Mouse (Mus musculus) kidney, embryonic 14.5 days (tissue): ENCODE results near the gene Wipi1. TPM values are rescaled to one million over a fixed set of nuclear protein-coding genes. Genes with fewer than 3 reads are reported as not detected.

Experiments
- ATAC-seq: fragments of 200-750 bp; cut with Nextera tagmentation; 2 replicates; pipeline ENCODE4 v1.8.0; 2017; ENCODE audit warnings: moderate number of reproducible peaks, mild to moderate bottlenecking, moderate TSS enrichment, moderate library complexity; ENCODE audit not compliant: low FRiP score, low TSS enrichment
- H3K27ac ChIP-seq: fragments of 300-500 bp; sonication (generic); 2 replicates; pipeline ENCODE4 v1.5.1; 2014; ENCODE audit warnings: low read depth, mild to moderate bottlenecking, low read length, moderate library complexity, mixed read lengths
- H3K27me3 ChIP-seq: fragments of 300-500 bp; sonication (generic); 2 replicates; pipeline ENCODE4 v1.6.1; 2014; ENCODE audit warnings: mild to moderate bottlenecking, low read length; ENCODE audit not compliant: control insufficient read depth, insufficient read depth
- H3K36me3 ChIP-seq: fragments of 300-500 bp; sonication (generic); 2 replicates; pipeline ENCODE4 v1.6.1; 2014; ENCODE audit warnings: low read length, mixed read lengths; ENCODE audit not compliant: control insufficient read depth, insufficient read depth
- H3K4me1 ChIP-seq: fragments of 300-500 bp; sonication (generic); 2 replicates; pipeline ENCODE4 v1.6.1; 2014; ENCODE audit warnings: low read length, mixed read lengths; ENCODE audit not compliant: control insufficient read depth, insufficient read depth
- H3K4me2 ChIP-seq: fragments of 300-500 bp; sonication (generic); replicated peaks from 2 replicates; pipeline ENCODE4 v1.6.1; 2014; ENCODE audit warnings: low read depth, mild to moderate bottlenecking, low read length
- H3K4me3 ChIP-seq: fragments of 300-500 bp; sonication (generic); 2 replicates; pipeline ENCODE4 v1.5.1; 2014; ENCODE audit warnings: mild to moderate bottlenecking, low read length
- H3K9ac ChIP-seq: fragments of 300-500 bp; sonication (generic); 2 replicates; pipeline ENCODE4 v1.6.1; 2014; ENCODE audit warnings: low read depth, mild to moderate bottlenecking, low read length, moderate library complexity
- H3K9me3 ChIP-seq: fragments of 300-500 bp; sonication (generic); 2 replicates; pipeline ENCODE4 v1.6.1; 2016; ENCODE audit warnings: low read length; ENCODE audit not compliant: control insufficient read depth
- WGBS: fragments of 180-500 bp; shearing (Covaris S2); extraction: QIAGEN DNeasy Blood & Tissue Kit; methylation state at CpG from one replicate; pipeline ENCODE4 v1.1.7; 2014; 5-methylcytosine and 5-hydroxymethylcytosine counted together
- polyA plus RNA-seq: library from polyadenylated mRNA; unstranded; fragments of >200 nt; fragmentation: Nextera tagmentation; extraction: Ambion mirVana; gene quantifications from 2 replicates; pipeline ENCODE4 v1.2.1, GENCODE M21; 2014

The Wipi1 gene
- polyA plus RNA-seq, 1 experiment from 2014 or later: 19.6 TPM

DNA sequence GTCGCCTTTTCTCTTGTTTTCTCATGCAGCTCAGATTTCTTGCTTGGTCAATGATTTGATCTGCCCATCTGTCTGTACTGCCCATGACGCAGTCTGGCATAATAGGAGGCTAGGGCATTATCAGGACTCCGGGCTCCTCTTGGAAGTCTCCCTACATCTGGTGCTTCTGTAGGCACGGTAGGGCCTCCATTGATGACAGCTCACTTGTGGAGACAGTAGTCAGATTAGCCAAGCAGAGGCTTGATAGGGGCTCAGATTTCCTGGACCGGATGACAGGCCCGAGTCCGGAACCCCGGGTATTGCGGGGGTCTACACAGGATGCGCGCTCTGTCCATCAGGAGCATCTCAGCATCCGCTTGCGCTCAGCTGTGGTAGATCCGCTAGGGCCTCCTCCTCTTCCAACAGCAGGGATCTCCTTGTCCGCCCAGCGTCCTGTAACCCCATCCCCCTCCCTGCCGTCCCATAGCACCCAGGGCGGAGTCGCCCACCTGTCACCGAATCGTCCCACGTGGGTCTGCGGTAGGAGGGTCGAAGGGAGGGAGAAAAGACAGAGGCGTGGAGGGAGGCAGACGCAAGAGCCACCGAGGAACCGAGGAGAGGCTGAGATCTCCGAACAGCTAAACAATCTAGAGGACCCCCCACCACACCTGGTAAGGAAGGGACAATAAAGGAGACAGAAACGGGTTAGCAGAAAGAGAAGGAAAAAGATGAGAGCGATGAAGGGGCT, 38.4 kb upstream of the Wipi1 start:
- peak; percentile 81 for ATAC-seq
- Histone ChIP-seq H3K36me3 (peaks cover 18% of the 10 kb centered on the region; the same call in 1 of the 2 replicates), H3K27me3 (no peaks in the 10 kb centered on the region), H3K4me3 (peak overlapping the region; percentile 69), H3K9me3 (no peaks in the 10 kb centered on the region), H3K4me1 (peaks cover 22% of the 10 kb centered on the region), H3K9ac (peak overlapping the region; percentile 97), H3K4me2 (peak overlapping the region; percentile 84), H3K27ac (peak overlapping the region; percentile 97)
- WGBS: 1% methylated on average over 31 of the region's 31 CpGs

DNA sequence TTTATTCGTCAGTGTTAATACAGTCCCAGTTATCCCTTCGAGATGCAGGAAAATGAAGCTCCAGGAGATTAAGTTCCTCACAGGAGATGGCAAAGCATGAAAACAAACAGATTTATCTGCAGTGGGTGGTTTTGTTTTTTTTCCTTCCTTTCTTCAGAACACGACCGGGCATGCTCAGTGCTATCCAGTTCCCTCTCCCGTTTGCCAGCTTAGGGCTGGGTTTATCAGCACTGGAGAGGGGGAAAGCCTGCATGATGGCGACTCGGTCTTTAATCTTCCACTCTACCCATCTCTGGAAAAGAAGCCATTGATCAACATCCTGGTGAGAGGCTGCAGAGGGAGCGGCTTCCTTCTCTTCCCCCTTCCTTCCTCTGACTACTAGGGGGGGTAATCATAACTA, 37.4 kb upstream of the Wipi1 start, which contains the start of gene Prkar1a:
Prkar1a (plus strand) TSS at position 200 of the 400 bp plus-strand sequence.
- H3K27me3 ChIP-seq: no peaks in the 10 kb centered on the region
- ATAC-seq: no peak
- H3K4me2 ChIP-seq: peak within 1 kb of the TSS; percentile 84
- H3K4me3 ChIP-seq: peak within 1 kb of the TSS; percentile 69
- H3K27ac ChIP-seq: peak within 1 kb of the TSS; percentile 97; the same call in 1 of the 2 replicates
- H3K9ac ChIP-seq: peak within 1 kb of the TSS; percentile 97
- 27% methylated on average over 8 of the region's 8 CpGs for whole genome bisulfite sequencing
- H3K4me1 ChIP-seq: peaks cover 22% of the 10 kb centered on the region
- H3K9me3 ChIP-seq: no peaks in the 10 kb centered on the region
- H3K36me3 ChIP-seq: peaks cover 10% of the 10 kb centered on the region; the same call in 1 of the 2 replicates

DNA sequence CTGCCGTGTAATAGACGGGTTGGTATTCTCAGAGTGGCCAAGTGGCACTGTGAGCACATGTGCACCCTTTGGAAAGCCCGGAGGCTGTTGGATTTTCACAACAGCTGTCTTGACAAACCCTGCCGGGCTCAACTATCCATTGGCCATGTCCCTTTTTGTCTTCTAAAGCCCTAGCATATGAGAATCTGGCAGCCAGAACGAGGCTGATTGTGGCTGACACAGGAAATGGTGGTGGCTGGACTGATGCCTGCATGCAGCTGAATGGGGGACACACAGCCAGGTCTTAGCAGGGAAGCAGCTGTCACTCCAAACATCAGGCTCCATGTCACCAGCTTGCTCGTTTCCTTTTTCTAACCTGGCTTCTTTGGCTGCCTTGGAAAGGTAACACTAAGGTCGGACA, 36.7 kb upstream of the Wipi1 start:
- H3K4me1 ChIP-seq: peaks cover 22% of the 10 kb centered on the region
- no peak for ATAC-seq
- H3K9me3 ChIP-seq: no peaks in the 10 kb centered on the region
- peaks cover 3% of the 10 kb centered on the region; the same call in 1 of the 2 replicates for H3K36me3 ChIP-seq
- H3K4me2 ChIP-seq: no peak overlapping the region
- H3K4me3 ChIP-seq: no peak overlapping the region
- no peaks in the 10 kb centered on the region for H3K27me3 ChIP-seq
- WGBS: 54% methylated on average over 7 of the region's 7 CpGs
- no peak overlapping the region for H3K27ac ChIP-seq
- no peak overlapping the region for H3K9ac ChIP-seq

DNA sequence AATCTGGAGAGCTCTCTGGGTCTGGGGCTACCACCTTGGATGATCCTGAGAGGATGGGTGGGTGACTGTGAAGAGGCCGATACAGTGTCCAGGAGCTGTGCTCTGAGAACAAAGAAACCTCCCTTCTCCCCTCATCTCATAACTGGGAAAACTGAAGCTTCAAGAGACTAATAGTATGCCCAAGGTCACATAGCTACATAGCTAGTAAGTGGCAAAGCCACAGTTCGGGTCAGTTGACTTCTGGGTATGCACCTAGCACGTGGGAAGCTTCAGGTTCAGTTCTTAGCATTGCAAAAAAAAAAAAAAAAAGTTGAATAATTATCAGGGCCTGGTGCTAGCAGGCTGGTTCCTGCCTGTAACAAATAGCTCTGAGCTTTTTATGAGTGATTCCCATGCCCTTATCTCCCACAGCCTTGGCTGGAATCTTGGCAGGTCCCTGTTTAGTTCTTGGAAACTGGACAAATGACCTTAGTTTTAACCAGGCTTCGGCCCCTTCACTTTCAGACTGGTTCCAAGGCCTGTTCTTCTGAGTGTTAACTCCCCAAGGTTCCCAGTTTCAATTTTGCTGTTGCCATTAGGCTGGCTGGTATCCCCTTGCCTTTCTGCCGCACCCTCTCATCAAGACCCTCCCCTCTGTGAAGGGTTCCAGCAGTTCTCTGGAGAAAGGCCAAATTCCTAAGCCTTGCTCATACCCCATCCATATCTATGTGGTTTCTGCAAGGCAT, 29.9 kb upstream of the Wipi1 start:
- Histone ChIP-seq H3K9ac (no peak overlapping the region), H3K4me2 (no peak overlapping the region), H3K36me3 (no peaks in the 10 kb centered on the region), H3K9me3 (no peaks in the 10 kb centered on the region), H3K27ac (no peak overlapping the region), H3K27me3 (no peaks in the 10 kb centered on the region), H3K4me3 (no peak overlapping the region), H3K4me1 (no peaks in the 10 kb centered on the region)
- ATAC-seq: no peak
- 83% methylated on average over 5 of the region's 5 CpGs for WGBS

DNA sequence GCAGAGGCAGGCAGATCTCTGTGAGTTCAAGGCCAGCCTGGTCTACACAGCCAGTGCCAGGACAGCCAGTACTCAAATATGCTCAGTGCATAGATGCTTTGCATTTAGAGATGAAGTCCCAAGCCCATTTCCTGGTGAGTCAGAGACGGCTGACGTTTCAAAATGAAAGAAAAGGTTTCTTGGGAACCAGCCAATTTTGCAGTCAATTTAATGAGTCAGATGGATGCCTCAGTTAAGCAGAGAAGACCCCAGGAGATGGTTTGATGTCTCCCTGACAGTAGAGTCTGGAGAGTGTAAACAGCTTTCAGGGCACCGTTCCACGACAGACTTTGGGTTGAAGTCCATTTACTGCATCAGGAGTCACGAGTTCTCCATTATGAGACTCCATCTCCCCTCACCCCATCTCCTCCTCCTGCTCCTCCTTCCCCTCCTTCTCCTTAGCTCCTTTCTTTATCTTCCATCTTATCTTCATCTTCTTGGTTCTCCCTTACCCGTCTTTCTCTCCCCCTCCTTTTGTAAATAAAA, 24.2 kb upstream of the Wipi1 start:
- ATAC-seq: no peak
- Histone ChIP-seq H3K27me3 (no peaks in the 10 kb centered on the region), H3K9me3 (no peaks in the 10 kb centered on the region), H3K4me2 (no peak overlapping the region), H3K36me3 (no peaks in the 10 kb centered on the region), H3K9ac (no peak overlapping the region), H3K4me3 (no peak overlapping the region), H3K27ac (no peak overlapping the region), H3K4me1 (no peaks in the 10 kb centered on the region)
- WGBS: 62% methylated on average over 6 of the region's 6 CpGs

DNA sequence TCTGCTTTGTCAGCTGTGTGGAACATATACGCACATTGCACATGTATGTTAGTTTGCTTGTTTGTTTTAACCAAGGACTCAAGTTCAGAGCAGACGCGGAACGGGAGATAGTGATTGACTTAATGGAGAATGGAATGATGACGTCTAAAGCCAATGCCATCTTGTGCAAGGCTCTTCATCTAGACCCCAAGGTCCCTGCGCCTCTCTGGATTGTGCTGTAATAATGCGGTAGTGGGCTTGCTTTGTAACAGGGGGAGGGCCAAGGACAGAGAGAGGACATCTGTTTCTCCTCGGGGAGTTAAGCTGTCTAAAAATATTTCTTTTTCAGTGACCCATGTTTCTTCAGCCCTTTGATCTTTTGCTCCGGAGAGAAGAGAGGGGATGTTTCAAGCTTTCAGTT, 23.2 kb upstream of the Wipi1 start:
- peak; percentile 35; the same call in 1 of the 2 replicates for ATAC-seq
- WGBS: 44% methylated on average over 9 of the region's 9 CpGs
- no peaks in the 10 kb centered on the region for H3K36me3 ChIP-seq
- no peaks in the 10 kb centered on the region for H3K9me3 ChIP-seq
- H3K4me1 ChIP-seq: no peaks in the 10 kb centered on the region
- H3K9ac ChIP-seq: no peak overlapping the region
- no peak overlapping the region for H3K4me3 ChIP-seq
- no peak overlapping the region for H3K27ac ChIP-seq
- H3K27me3 ChIP-seq: no peaks in the 10 kb centered on the region
- H3K4me2 ChIP-seq: no peak overlapping the region

DNA sequence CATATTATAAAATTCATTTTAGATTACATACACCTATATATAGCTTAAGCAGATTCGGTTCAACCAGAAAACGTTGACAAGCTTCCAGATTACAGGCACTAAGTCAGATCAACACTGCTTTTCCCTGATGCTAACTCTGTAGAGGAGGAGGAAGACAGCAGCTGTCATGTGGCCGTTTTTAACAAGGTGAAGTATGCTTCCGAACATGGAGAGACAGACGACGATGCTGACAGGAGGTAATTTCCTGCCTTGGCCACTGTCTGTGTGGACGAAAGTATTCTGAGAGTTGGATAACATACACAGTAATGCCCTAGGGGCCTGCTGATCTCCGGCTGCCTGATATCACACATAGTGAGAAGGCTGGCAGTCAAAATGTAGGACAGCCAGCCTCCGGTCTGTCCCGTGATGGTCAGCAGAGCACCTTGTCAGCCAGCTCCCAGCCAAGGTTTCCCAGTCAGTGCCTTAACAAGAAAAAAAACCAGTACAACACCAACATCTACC, 17.3 kb upstream of the Wipi1 start:
- H3K9me3 ChIP-seq: no peaks in the 10 kb centered on the region
- H3K36me3 ChIP-seq: no peaks in the 10 kb centered on the region
- H3K9ac ChIP-seq: no peak overlapping the region
- ATAC-seq: no peak
- 46% methylated on average over 10 of the region's 10 CpGs for WGBS
- H3K27ac ChIP-seq: no peak overlapping the region
- no peaks in the 10 kb centered on the region for H3K4me1 ChIP-seq
- H3K4me2 ChIP-seq: no peak overlapping the region
- H3K27me3 ChIP-seq: no peaks in the 10 kb centered on the region
- H3K4me3 ChIP-seq: no peak overlapping the region

DNA sequence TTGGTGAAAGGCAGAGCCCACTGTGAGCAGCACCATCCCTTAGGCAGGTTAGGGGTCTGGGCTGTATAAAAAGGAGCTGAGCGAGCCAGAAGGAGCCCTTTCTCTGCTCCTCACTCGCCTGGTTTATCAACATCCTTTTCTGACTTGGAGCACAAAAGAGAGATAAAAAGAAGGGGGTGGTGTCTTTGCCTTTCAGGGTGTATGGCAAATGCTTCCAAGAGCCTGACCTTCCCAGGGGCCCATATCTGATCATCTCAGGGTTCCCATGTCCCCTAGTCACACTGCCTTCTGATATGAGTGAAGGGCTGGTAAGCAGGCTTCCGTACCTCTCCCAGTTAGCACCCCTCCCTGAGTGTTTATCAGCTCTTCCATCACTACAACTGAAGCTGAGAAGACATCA, 16.3 kb upstream of the Wipi1 start:
- Histone ChIP-seq H3K4me2 (no peak overlapping the region), H3K27me3 (no peaks in the 10 kb centered on the region), H3K9me3 (no peaks in the 10 kb centered on the region), H3K9ac (no peak overlapping the region), H3K27ac (no peak overlapping the region), H3K4me1 (peaks cover 1% of the 10 kb centered on the region; the same call in 1 of the 2 replicates), H3K4me3 (no peak overlapping the region), H3K36me3 (no peaks in the 10 kb centered on the region)
- WGBS: 91% methylated on average over 3 of the region's 3 CpGs
- ATAC-seq: no peak

DNA sequence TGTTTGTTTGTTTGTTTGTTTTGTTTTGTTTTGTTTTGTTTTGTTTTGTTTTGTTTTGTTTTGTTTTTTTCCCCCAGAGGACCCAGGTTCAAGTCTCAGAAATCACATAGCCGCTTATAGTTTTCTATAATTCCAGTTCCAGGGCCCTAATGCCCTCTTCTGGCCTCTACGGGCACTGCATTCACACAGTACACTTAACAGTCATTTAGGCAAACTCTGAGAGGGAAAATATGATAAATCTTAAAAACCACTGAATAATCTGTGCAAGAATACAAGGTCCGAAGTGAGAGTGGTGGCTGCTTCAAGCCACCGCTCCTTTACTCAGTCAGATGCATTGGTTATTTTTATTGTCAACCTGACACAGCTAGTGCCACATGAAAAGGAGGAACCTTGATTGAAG, 15.9 kb upstream of the Wipi1 start:
- WGBS: 89% methylated on average over 4 of the region's 4 CpGs
- no peak overlapping the region for H3K4me2 ChIP-seq
- no peak for ATAC-seq
- no peaks in the 10 kb centered on the region for H3K27me3 ChIP-seq
- H3K27ac ChIP-seq: no peak overlapping the region
- H3K9me3 ChIP-seq: no peaks in the 10 kb centered on the region
- no peak overlapping the region for H3K9ac ChIP-seq
- H3K36me3 ChIP-seq: no peaks in the 10 kb centered on the region
- no peak overlapping the region for H3K4me3 ChIP-seq
- peaks cover 6% of the 10 kb centered on the region for H3K4me1 ChIP-seq
